Mouse (Mus musculus): ENCODE results near the gene Tec.

DNA sequence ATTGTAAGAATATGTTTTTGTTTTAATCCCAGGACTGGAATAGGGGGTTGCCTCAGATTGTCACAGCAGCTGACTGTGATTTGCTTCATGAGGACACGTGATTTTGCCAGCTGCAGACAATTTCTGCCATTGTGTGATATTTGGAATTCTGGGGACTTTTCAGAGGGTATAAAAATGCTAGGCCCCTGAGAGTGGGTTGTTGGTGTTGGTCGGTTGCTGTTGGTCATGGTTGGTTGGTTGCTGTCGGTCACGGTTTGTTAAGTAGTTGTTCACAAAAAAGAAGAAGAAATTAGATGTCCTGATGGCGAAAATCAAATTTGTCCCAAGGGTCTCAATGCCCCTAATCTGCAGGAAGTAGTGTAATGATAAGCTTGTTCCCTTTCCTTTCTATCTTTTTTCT is 40.8 kb downstream of the Tec start:
- TF ChIP-seq GATA1 (IDR thresholded peaks at IDR 0.05; ENCODE audit: low read length), result no peak
- TF ChIP-seq TAL1 (IDR thresholded peaks at IDR 0.05; ENCODE audit: low read length), result no peak

All from erythroblast, embryonic 14.5 days (primary cell).